Mouse (Mus musculus): ENCODE measurements around the gene Agbl5.

DNA sequence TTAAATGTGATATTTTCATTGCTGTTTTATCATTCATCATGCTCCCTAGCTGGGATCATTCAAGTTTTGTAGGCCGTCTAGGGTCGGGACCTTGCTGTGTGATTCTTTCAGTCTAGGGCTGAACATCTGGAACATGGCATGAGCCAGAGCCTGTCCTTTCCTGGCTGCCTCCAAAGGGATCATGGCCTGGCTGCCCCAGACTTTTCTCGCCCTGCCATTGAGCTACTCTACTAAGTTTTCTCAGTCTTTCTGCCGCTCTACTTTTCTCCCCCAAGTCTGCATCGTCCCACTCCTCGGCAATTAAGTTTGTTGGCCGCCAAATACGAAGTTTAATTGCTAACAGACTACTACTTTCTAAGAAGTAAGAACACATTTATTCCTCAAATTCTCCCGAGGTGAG, 19.5 kb upstream of the Agbl5 start:
- no peak for TF ChIP-seq POLR2A (IDR thresholded peaks at IDR 0.05; ENCODE audit: borderline replicate concordance, extremely low read depth, low read depth, low read length)
- TF ChIP-seq CTCF (IDR thresholded peaks at IDR 0.05; ENCODE audit: insufficient read depth, low read length): no peak
